ENCODE assay signal across 9 mouse cellular contexts in genomic region chr6:49097596-49098110, GRCm38 (mm10). TPM values are rescaled to one million over a fixed set of nuclear protein-coding genes. Genes with fewer than 3 reads are reported as not detected.
DNase-seq lines count a peak whose midpoint lies in the region; ATAC-seq and TF ChIP-seq lines count a peak whose summit lies in the region.
"Had no signal": no experiment of that assay in that cellular context is flagged by ENCODE, and none has a peak within 500 bp of the region (broad histone marks: within the 10 kb centered on the region; RNA-seq: fewer than 3 reads in every experiment).

No protein-coding gene starts in this region.

- no peaks in the 10 kb centered on the region for H3K27me3 ChIP-seq in neural tube, embryonic 15.5 days (replicated peaks)
- no peaks in the 10 kb centered on the region for H3K27me3 ChIP-seq in heart, embryonic 15.5 days
- H3K27me3 ChIP-seq in stomach, embryonic 15.5 days (replicated peaks) = no peaks in the 10 kb centered on the region

- no peak overlapping the region for H3K9ac ChIP-seq in neural tube, embryonic 15.5 days (replicated peaks)
- H3K9ac ChIP-seq in heart, embryonic 15.5 days = no peak overlapping the region
- H3K9ac ChIP-seq in stomach, embryonic 15.5 days = no peak overlapping the region

- 80% methylated on average over 5 of the region's 5 CpGs for WGBS in neural tube, embryonic 15.5 days
- 75% methylated on average over 5 of the region's 5 CpGs for WGBS in heart, embryonic 15.5 days
- WGBS in stomach, embryonic 15.5 days = 83% methylated on average over 5 of the region's 5 CpGs

- intact Hi-C loops in gastrocnemius, adult 2 months (cut with DNase I) = loop anchor here (2.0 to 5.0 kb wide), 2 partner anchors 23 to 60 kb away; no protein-coding TSS in a partner anchor

- peaks cover 12% of the 10 kb centered on the region for H3K36me3 ChIP-seq in neural tube, embryonic 15.5 days
- H3K36me3 ChIP-seq in heart, embryonic 15.5 days = peaks cover 7% of the 10 kb centered on the region; the same call in 1 of the 2 replicates
- peaks cover 25% of the 10 kb centered on the region for H3K36me3 ChIP-seq in stomach, embryonic 15.5 days

- H3K4me2 ChIP-seq in neural tube, embryonic 15.5 days = no peak overlapping the region
- peak overlapping the region; percentile 46 for H3K4me2 ChIP-seq in heart, embryonic 15.5 days
- peak overlapping the region; percentile 17; the same call in 1 of the 2 replicates for H3K4me2 ChIP-seq in stomach, embryonic 15.5 days

- TF ChIP-seq CTCF in gastrocnemius, adult 2 months (IDR thresholded peaks at IDR 0.05) = no peak

- peaks cover 17% of the 10 kb centered on the region for H3K4me1 ChIP-seq in neural tube, embryonic 15.5 days
- H3K4me1 ChIP-seq in heart, embryonic 15.5 days (replicated peaks) = peaks cover 47% of the 10 kb centered on the region
- peaks cover 16% of the 10 kb centered on the region for H3K4me1 ChIP-seq in stomach, embryonic 15.5 days

- ATAC-seq in neural tube, embryonic 15.5 days (ENCODE audit: low FRiP score) = no peak
- ATAC-seq in heart, embryonic 15.5 days (replicated peaks; ENCODE audit: insufficient number of reproducible peaks, insufficient read depth, low FRiP score, low read depth) = no peak
- ATAC-seq in stomach, embryonic 15.5 days (ENCODE audit: insufficient read depth, low FRiP score, low read depth) = no peak
- ATAC-seq in inflammation-experienced regulatory T-cells, adult 6 months = no peak

- peak overlapping the region; percentile 92 for H3K27ac ChIP-seq in gastrocnemius, adult 2 months
- H3K27ac ChIP-seq in neural tube, embryonic 15.5 days (replicated peaks) = peak overlapping the region; percentile 65; the same call in 1 of the 2 replicates
- H3K27ac ChIP-seq in heart, embryonic 15.5 days = peak overlapping the region; percentile 82
- peak overlapping the region; percentile 71; the same call in 1 of the 2 replicates for H3K27ac ChIP-seq in stomach, embryonic 15.5 days
- H3K27ac ChIP-seq: macrophage had no signal

- H3K9me3 ChIP-seq in neural tube, embryonic 15.5 days (replicated peaks) = no peaks in the 10 kb centered on the region
- H3K9me3 ChIP-seq in heart, embryonic 15.5 days (replicated peaks) = no peaks in the 10 kb centered on the region
- H3K9me3 ChIP-seq in stomach, embryonic 15.5 days = no peaks in the 10 kb centered on the region

- peak; percentile 69 for DNase-seq in gastrocnemius, adult 2 months
- no peak for DNase-seq in gastrocnemius, postnatal 10 days
- no peak for DNase-seq in neural tube, embryonic 10.5 days (ENCODE audit: extremely low spot score, low spot score)
- DNase-seq in frontal cortex, postnatal 10 days (ENCODE audit: low spot score in 2 of 2) = no peak

- peak overlapping the region; percentile 64 for H3K4me3 ChIP-seq in gastrocnemius, adult 2 months
- no peak overlapping the region for H3K4me3 ChIP-seq in neural tube, embryonic 15.5 days (replicated peaks)
- H3K4me3 ChIP-seq in heart, embryonic 15.5 days = no peak overlapping the region
- H3K4me3 ChIP-seq in stomach, embryonic 15.5 days (replicated peaks) = no peak overlapping the region

RNA-seq across cellular contexts. Expression of gene Malsu1, which starts 24.1 kb away (rescaled TPM):
- 10 to 100 TPM; 45.6 to 51.4 TPM for total RNA-seq in gastrocnemius, adult 2 months (2021)
- 10 to 100 TPM; 50.7 to 56.9 TPM for total RNA-seq in gastrocnemius, postnatal 10 days (2021)
- 66.1 and 66.4 TPM in 2 replicates for polyA plus RNA-seq in neural tube, embryonic 15.5 days (2015; fragmentation: Nextera tagmentation; extraction: Ambion mirVana)
- 55.0 and 60.0 TPM in 2 replicates for polyA plus RNA-seq in heart, embryonic 15.5 days (2015; fragmentation: Nextera tagmentation; extraction: Ambion mirVana)
- polyA plus RNA-seq in stomach, embryonic 15.5 days (2015; fragmentation: Nextera tagmentation; extraction: Ambion mirVana) = 69.0 and 76.9 TPM in 2 replicates
- 10 to 100 TPM; 30.8 to 48.9 (median 42.6) TPM for polyA plus RNA-seq in inflammation-experienced regulatory T-cells, adult 6 months (2017; shearing (Covaris generic))
